ENCODE assay signal across 11 mouse cellular contexts in the genomic region with DNA sequence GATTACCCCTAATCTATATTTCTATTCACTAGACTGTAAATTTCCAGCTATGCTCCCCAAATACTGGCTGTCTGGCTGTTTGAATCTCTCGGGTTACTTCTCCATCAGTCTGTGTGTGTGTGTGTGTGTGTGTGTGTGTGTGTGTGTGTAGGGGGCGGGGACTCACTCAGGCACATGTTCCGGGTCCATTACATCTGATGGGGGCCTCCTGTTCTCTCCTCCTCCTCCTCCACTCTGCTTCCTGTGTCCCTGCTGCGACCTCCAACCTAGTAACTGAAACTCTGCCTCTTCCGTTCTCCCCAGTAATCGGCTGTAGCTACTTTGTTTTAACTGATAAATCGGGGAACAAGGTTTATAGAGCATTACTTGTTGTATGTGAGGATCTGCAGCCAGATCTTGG. TPM values are rescaled to one million over a fixed set of nuclear protein-coding genes. Genes with fewer than 3 reads are reported as not detected.
A peak's percentile ranks its signal among the peaks of the same experiment; 100 is the strongest.
DNase-seq lines count a peak whose midpoint lies in the region; ATAC-seq and TF ChIP-seq lines count a peak whose summit lies in the region.
"Had no signal": no experiment of that assay in that cellular context is flagged by ENCODE, and none has a peak within 500 bp of the region (broad histone marks: within the 10 kb centered on the region; RNA-seq: fewer than 3 reads in every experiment).

No protein-coding gene starts in this region.

- peak in 1 of 2 experiments; percentile 42; a peak in 1 of 4 replicates for TF ChIP-seq POLR2A in MEL (IDR thresholded peaks at IDR 0.05; ENCODE audit: control insufficient read depth in 1 of 2, insufficient read depth in 1 of 2, low read depth in 1 of 2, low read length in 2 of 2, poor library complexity in 1 of 2)

- TF ChIP-seq CTCF in MEL (IDR thresholded peaks at IDR 0.05 in 2 of 3, conservative IDR thresholded peaks at IDR 0.05 in 1 of 3; ENCODE audit: control insufficient read depth in 1 of 3, insufficient read depth in 1 of 3, low read depth in 2 of 3, low read length in 3 of 3, poor library complexity in 1 of 3, severe bottlenecking in 1 of 3), result no peak

- peak overlapping the region; percentile 87 for H3K27ac ChIP-seq in MEL (ENCODE audit: control insufficient read depth, low read depth, low read length)
- H3K27ac ChIP-seq: forebrain, embryonic 15.5 days had no signal

- DNase-seq in kidney, postnatal 10 days, result peak; percentile 51
- DNase-seq in kidney, adult 11 months, result no peak
- peak; percentile 86 for DNase-seq in MEL (ENCODE audit: low read depth, low spot score)
- peak; percentile 33 to 59 for DNase-seq in thymus, adult 18-20 months
- no peak for DNase-seq in urinary bladder, postnatal 14 days (ENCODE audit: low spot score)
- DNase-seq in frontal cortex, postnatal 36 days (ENCODE audit: low spot score in 2 of 2), result no peak
- DNase-seq: lung, embryonic 14.5 days had no signal

- H3K4me1 ChIP-seq in MEL (ENCODE audit: control insufficient read depth in 1 of 2, insufficient read depth in 2 of 2, low read length in 2 of 2), result peaks cover 4 to 13% of the 10 kb centered on the region in 2 experiments
- H3K4me1 ChIP-seq: forebrain, embryonic 15.5 days had no signal

- H3K4me3 ChIP-seq in MEL (ENCODE audit: control insufficient read depth in 1 of 2, insufficient read depth in 1 of 2, low read depth in 2 of 2, low read length in 2 of 2), result peak overlapping the region; percentile 17 to 25
- H3K4me3 ChIP-seq: forebrain, embryonic 15.5 days had no signal

- peak; percentile 88 to 92 for ATAC-seq in hematopoietic stem cell, adult 5-6 weeks (replicated peaks in 1 of 2; ENCODE audit: insufficient read depth in 1 of 2, low FRiP score in 2 of 2, low TSS enrichment in 1 of 2, low read depth in 1 of 2, poor library complexity in 2 of 2, severe bottlenecking in 2 of 2)
- ATAC-seq: forebrain, embryonic 15.5 days had no signal

- no peaks in the 10 kb centered on the region for H3K9me3 ChIP-seq in MEL (replicated peaks; ENCODE audit: insufficient read depth, low read length)
- H3K9me3 ChIP-seq: forebrain, embryonic 15.5 days had no signal

- H3K36me3 ChIP-seq in MEL (ENCODE audit: control insufficient read depth in 1 of 2, insufficient read depth in 2 of 2, low read length in 2 of 2), result peaks cover 9 to 20% of the 10 kb centered on the region in 2 experiments

- TF ChIP-seq EP300 in MEL (IDR thresholded peaks at IDR 0.05; ENCODE audit: low read depth in 1 of 2, low read length in 2 of 2), result peak; percentile 21 to 68; a peak in 3 of 4 replicates

- no peaks in the 10 kb centered on the region for H3K79me2 ChIP-seq in MEL (ENCODE audit: control insufficient read depth, insufficient read depth, low read length, poor library complexity)

- H3K9ac ChIP-seq in MEL (ENCODE audit: control insufficient read depth, low read depth, low read length, poor library complexity, severe bottlenecking), result peak overlapping the region; percentile 53
- H3K9ac ChIP-seq: forebrain, embryonic 15.5 days; lung, embryonic 14.5 days had no signal

- no peak for TF ChIP-seq RAD21 in MEL (IDR thresholded peaks at IDR 0.05; ENCODE audit: low read depth, low read length)

- no peaks in the 10 kb centered on the region for H3K27me3 ChIP-seq in MEL (ENCODE audit: control insufficient read depth in 1 of 2, insufficient read depth in 2 of 2, low read length in 2 of 2)
- H3K27me3 ChIP-seq: forebrain, embryonic 15.5 days had no signal

TF ChIP-seq in MEL, 35 proteins besides CTCF, POLR2A, EP300 and RAD21:
- peak; percentile 72 for TF ChIP-seq MAX (IDR thresholded peaks at IDR 0.05; ENCODE audit: low read length)
- peak; percentile 50 for TF ChIP-seq USF1 (IDR thresholded peaks at IDR 0.05; ENCODE audit: low read depth, low read length)
- TF ChIP-seq GATA1 (IDR thresholded peaks at IDR 0.05; ENCODE audit: low read depth, low read length), result peak; percentile 16; the same call in 1 of the 2 replicates
- no peak for TF ChIP-seq NRF1 (IDR thresholded peaks at IDR 0.05; ENCODE audit: insufficient read depth, low read depth, low read length, poor library complexity, severe bottlenecking)
- peak; percentile 94 for TF ChIP-seq MYC (IDR thresholded peaks at IDR 0.05; ENCODE audit: low read depth, low read length)
- no peak for TF ChIP-seq TBP (IDR thresholded peaks at IDR 0.05; ENCODE audit: low read depth, low read length)
- no peak; the same call in 1 of the 2 replicates for TF ChIP-seq KAT2A (conservative IDR thresholded peaks at IDR 0.05; ENCODE audit: low read depth, low read length)
- TF ChIP-seq BHLHE40 (IDR thresholded peaks at IDR 0.05; ENCODE audit: borderline replicate concordance, low read depth, low read length), result peak; percentile 28; the same call in 1 of the 2 replicates
- no peak for TF ChIP-seq CHD1 (IDR thresholded peaks at IDR 0.05; ENCODE audit: low read depth, low read length)
- TF ChIP-seq RCOR1 (IDR thresholded peaks at IDR 0.05; ENCODE audit: low read depth, low read length), result no peak
- peak; percentile 74 for TF ChIP-seq ETS1 (IDR thresholded peaks at IDR 0.05; ENCODE audit: low read depth, low read length)
- TF ChIP-seq ZMIZ1 (IDR thresholded peaks at IDR 0.05; ENCODE audit: low read depth, low read length), result peak; percentile 42; the same call in 1 of the 2 replicates
- TF ChIP-seq NELFE (IDR thresholded peaks at IDR 0.05; ENCODE audit: low read depth, low read length), result peak; percentile 48; the same call in 1 of the 2 replicates
- TF ChIP-seq TCF12 (IDR thresholded peaks at IDR 0.05; ENCODE audit: low read depth, low read length), result peak; percentile 34
- TF ChIP-seq HCFC1 (IDR thresholded peaks at IDR 0.05; ENCODE audit: low read depth, low read length), result peak; percentile 74
- TF ChIP-seq ELF1 (IDR thresholded peaks at IDR 0.05; ENCODE audit: low read depth, low read length), result peak; percentile 77
- peak; percentile 81 for TF ChIP-seq SIN3A (IDR thresholded peaks at IDR 0.05; ENCODE audit: low read length)
- TF ChIP-seq POLR2AphosphoS2 (IDR thresholded peaks at IDR 0.05; ENCODE audit: low read length), result 0 out of 2 replicates have a peak, but pooled peaks have one; percentile 55
- peak; percentile 68; the same call in 1 of the 2 replicates for TF ChIP-seq MAZ (IDR thresholded peaks at IDR 0.05; ENCODE audit: low read depth, low read length)
- peak; percentile 87 for TF ChIP-seq MXI1 (IDR thresholded peaks at IDR 0.05; ENCODE audit: low read depth, low read length)
- TF ChIP-seq MYB (IDR thresholded peaks at IDR 0.05; ENCODE audit: low read depth, low read length), result peak; percentile 60; the same call in 1 of the 2 replicates
TF ChIP-seq in MEL: peak in this region for 16.

RNA-seq across cellular contexts. Expression of a gene that starts 13.1 kb away (rescaled TPM):
- total RNA-seq in MEL (2012; rRNA removed), result 25.4 and 28.1 TPM in 2 replicates
- 10 to 100 TPM in 1 of 2 experiments, not detected in 1; 27.4 TPM for polyA plus RNA-seq in MEL (2012; ENCODE audit: insufficient read depth in 1 of 2, insufficient read length in 2 of 2, low read depth in 1 of 2, low replicate concordance in 2 of 2, missing spikeins in 1 of 2)
- 18.4 and 20.7 TPM in 2 replicates for total RNA-seq in hematopoietic stem cell, adult 5-6 weeks (2017)

RNA-seq across cellular contexts. Expression of a gene that starts 13.3 kb away (rescaled TPM):
- total RNA-seq in MEL (2012; rRNA removed), result 33.7 and 39.9 TPM in 2 replicates
- polyA plus RNA-seq in MEL (2012; ENCODE audit: insufficient read depth in 1 of 2, insufficient read length in 2 of 2, low read depth in 1 of 2, low replicate concordance in 2 of 2, missing spikeins in 1 of 2), result 100 to 1,000 TPM; 166 to 249 TPM
- total RNA-seq in hematopoietic stem cell, adult 5-6 weeks (2017), result 57.0 and 106 TPM in 2 replicates

RNA-seq across cellular contexts. Expression of a gene that starts 23.6 kb away (rescaled TPM):
- total RNA-seq in MEL (2012; rRNA removed), result not detected in 2 replicates
- polyA plus RNA-seq in MEL (2012; ENCODE audit: insufficient read depth in 1 of 2, insufficient read length in 2 of 2, low read depth in 1 of 2, low replicate concordance in 2 of 2, missing spikeins in 1 of 2), result not detected
- total RNA-seq in hematopoietic stem cell, adult 5-6 weeks (2017), result not detected in 2 replicates
- total RNA-seq: monocyte, adult 5-6 weeks had no signal
- polyA plus RNA-seq: heart, embryonic 14.5 days had no signal

RNA-seq across cellular contexts. Expression of a gene that starts 34.4 kb away (rescaled TPM):
- 22.3 and 24.8 TPM in 2 replicates for total RNA-seq in MEL (2012; rRNA removed)
- polyA plus RNA-seq in MEL (2012; ENCODE audit: insufficient read depth in 1 of 2, insufficient read length in 2 of 2, low read depth in 1 of 2, low replicate concordance in 2 of 2, missing spikeins in 1 of 2), result 100 to 1,000 TPM in 1 of 2 experiments, 10 to 100 TPM in 1; 68.8 to 226 TPM
- 83.2 and 92.7 TPM in 2 replicates for total RNA-seq in hematopoietic stem cell, adult 5-6 weeks (2017)

RNA-seq across cellular contexts. Expression of a gene that starts 47.7 kb away (rescaled TPM):
- 9.5 and 10.0 TPM in 2 replicates for total RNA-seq in MEL (2012; rRNA removed)
- polyA plus RNA-seq in MEL (2012; ENCODE audit: insufficient read depth in 1 of 2, insufficient read length in 2 of 2, low read depth in 1 of 2, low replicate concordance in 2 of 2, missing spikeins in 1 of 2), result 10 to 100 TPM in 1 of 2 experiments, not detected in 1; 39.9 TPM
- 8.9 and 12.1 TPM in 2 replicates for total RNA-seq in hematopoietic stem cell, adult 5-6 weeks (2017)

Comparison
In these comparisons a context has a peak if more than half of its experiments do, and no peak if none do; other contexts are left out.
1. DNase-seq: peak in kidney, postnatal 10 days (single experiment), MEL (single experiment) and thymus, adult 18-20 months (2 of 2); none in kidney, adult 11 months (single experiment), urinary bladder, postnatal 14 days (single experiment) and frontal cortex, postnatal 36 days (0 of 2).